Mouse (Mus musculus) midbrain, embryonic 13.5 days (tissue): ENCODE data around the gene Ehbp1. TPM values are rescaled to one million over a fixed set of nuclear protein-coding genes. Genes with fewer than 3 reads are reported as not detected.
A peak's percentile ranks its signal among the peaks of the same experiment; 100 is the strongest.

Experiments
- ATAC-seq: fragments of 200-750 bp; cut with Nextera tagmentation; 2 replicates; pipeline ENCODE4 v1.8.0; 2017; ENCODE audit warnings: mild to moderate bottlenecking, moderate TSS enrichment, moderate library complexity
- H3K27ac ChIP-seq: fragments of 300-500 bp; sonication (generic); 2 replicates; pipeline ENCODE4 v1.5.1; 2015; ENCODE audit warnings: inconsistent platforms, mild to moderate bottlenecking, moderate library complexity
- H3K27me3 ChIP-seq: fragments of 300-500 bp; sonication (generic); 2 replicates; pipeline ENCODE4 v1.6.1; 2015; ENCODE audit warnings: mild to moderate bottlenecking, inconsistent platforms
- H3K36me3 ChIP-seq: fragments of 300-500 bp; sonication (generic); 2 replicates; pipeline ENCODE4 v1.6.1; 2015; ENCODE audit warnings: mild to moderate bottlenecking, inconsistent platforms
- H3K4me1 ChIP-seq: fragments of 300-500 bp; sonication (generic); replicated peaks from 2 replicates; pipeline ENCODE4 v1.6.1; 2015; ENCODE audit warnings: inconsistent platforms
- H3K4me2 ChIP-seq: fragments of 300-500 bp; sonication (generic); replicated peaks from 2 replicates; pipeline ENCODE4 v1.6.1; 2015; ENCODE audit warnings: moderate library complexity, mild to moderate bottlenecking, inconsistent platforms
- H3K4me3 ChIP-seq: fragments of 300-500 bp; sonication (generic); replicated peaks from 2 replicates; pipeline ENCODE4 v1.5.1; 2015; ENCODE audit warnings: mild to moderate bottlenecking, inconsistent platforms
- H3K9ac ChIP-seq: fragments of 300-500 bp; sonication (generic); replicated peaks from 2 replicates; pipeline ENCODE4 v1.6.1; 2015; ENCODE audit warnings: mild to moderate bottlenecking, inconsistent platforms
- H3K9me3 ChIP-seq: fragments of 300-500 bp; sonication (generic); 2 replicates; pipeline ENCODE4 v1.6.1; 2016; ENCODE audit warnings: mild to moderate bottlenecking, inconsistent platforms
- WGBS: fragments of 180-500 bp; shearing (Covaris S2); methylation state at CpG from one replicate; pipeline ENCODE4 v1.1.7; 2015; 5-methylcytosine and 5-hydroxymethylcytosine counted together
- polyA plus RNA-seq: library from polyadenylated mRNA; unstranded; fragments of >200 nt; fragmentation: Nextera tagmentation; extraction: Ambion mirVana; gene quantifications from 2 replicates; pipeline ENCODE4 v1.2.1, GENCODE M21; 2015

Ehbp1 gene
- polyA plus RNA-seq, 1 experiment from 2014 or later = 22.2 TPM

DNA sequence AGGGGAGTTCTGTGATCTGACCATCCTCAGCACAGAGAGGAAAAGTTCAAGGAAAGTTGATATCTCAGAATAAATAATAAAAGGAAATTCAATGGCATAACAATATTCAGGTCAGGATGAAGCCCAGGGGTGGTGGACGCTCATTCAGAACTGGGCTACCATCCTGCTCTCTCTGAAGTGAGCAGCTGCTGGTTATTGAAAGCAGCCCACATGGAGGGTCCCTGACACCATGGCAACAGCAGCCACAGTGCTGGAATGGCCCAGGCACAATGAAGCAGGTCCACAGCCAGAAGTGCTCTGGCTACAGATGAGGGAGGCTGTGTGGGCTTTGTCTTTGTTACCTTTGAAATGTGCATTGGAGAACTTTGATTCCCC is 6.4 kb upstream of the Ehbp1 start:
- peak; percentile 99 for ATAC-seq
- Histone ChIP-seq H3K27ac (peak overlapping the region; percentile 57), H3K9me3 (no peaks in the 10 kb centered on the region)

DNA sequence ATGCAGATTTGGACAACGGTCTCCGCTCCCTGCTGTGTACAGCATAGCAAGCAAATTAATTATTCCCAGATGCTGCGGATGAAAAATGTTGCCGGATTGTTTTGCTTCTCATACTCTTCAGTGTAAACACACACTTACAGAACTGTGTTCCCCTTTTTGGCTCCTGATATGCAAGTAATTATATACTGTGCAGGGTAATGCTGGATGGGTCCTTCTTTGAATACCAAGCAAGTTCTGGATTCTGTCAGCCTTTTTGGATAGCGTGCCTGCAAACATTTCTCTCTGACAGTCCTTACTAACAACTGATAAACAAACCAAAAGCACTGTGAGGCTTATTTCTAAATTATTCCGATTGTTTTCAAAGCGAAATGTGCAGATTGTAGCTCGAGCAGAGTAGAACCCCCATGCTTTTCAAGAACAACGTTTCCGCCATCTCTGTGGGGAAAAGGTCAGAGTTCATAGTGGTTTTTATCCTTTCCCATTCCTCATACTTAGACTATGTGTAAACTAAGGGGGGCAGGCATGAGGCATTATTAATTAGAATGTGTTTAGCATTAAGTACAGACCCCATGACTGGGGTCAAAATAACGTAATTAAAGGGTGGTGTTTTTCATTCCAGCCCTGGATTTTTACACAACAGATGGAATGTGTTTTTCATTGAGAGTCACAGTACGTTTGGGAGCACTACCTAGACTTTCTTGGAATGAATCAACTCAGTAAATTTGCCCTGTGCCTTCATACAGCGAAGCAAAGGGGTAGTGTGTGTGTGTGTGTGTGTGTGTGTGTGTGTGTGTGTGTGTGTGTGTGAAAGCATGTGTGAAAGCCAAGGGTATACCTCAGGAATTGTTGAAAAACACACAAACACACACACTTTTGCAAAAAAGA is 5.8 kb upstream of the Ehbp1 start:
- 20% methylated on average over 13 of the region's 13 CpGs for WGBS
- peaks cover 27% of the 10 kb centered on the region for H3K4me1 ChIP-seq
- H3K36me3 ChIP-seq = no peaks in the 10 kb centered on the region
- peak; percentile 76 for ATAC-seq
- no peaks in the 10 kb centered on the region for H3K9me3 ChIP-seq
- H3K27ac ChIP-seq = peak overlapping the region; percentile 57
- no peak overlapping the region for H3K4me3 ChIP-seq
- H3K9ac ChIP-seq = no peak overlapping the region
- no peaks in the 10 kb centered on the region for H3K27me3 ChIP-seq
- H3K4me2 ChIP-seq = peak overlapping the region; percentile 20; the same call in 1 of the 2 replicates

More for the DNA sequence above, 6.4 kb upstream of the Ehbp1 start:
- 11% methylated on average over 1 of the region's 1 CpGs for WGBS
- H3K4me1 ChIP-seq = peaks cover 27% of the 10 kb centered on the region
- no peak overlapping the region for H3K4me2 ChIP-seq
- H3K9ac ChIP-seq = no peak overlapping the region
- no peaks in the 10 kb centered on the region for H3K27me3 ChIP-seq
- H3K36me3 ChIP-seq = no peaks in the 10 kb centered on the region
- no peak overlapping the region for H3K4me3 ChIP-seq

DNA sequence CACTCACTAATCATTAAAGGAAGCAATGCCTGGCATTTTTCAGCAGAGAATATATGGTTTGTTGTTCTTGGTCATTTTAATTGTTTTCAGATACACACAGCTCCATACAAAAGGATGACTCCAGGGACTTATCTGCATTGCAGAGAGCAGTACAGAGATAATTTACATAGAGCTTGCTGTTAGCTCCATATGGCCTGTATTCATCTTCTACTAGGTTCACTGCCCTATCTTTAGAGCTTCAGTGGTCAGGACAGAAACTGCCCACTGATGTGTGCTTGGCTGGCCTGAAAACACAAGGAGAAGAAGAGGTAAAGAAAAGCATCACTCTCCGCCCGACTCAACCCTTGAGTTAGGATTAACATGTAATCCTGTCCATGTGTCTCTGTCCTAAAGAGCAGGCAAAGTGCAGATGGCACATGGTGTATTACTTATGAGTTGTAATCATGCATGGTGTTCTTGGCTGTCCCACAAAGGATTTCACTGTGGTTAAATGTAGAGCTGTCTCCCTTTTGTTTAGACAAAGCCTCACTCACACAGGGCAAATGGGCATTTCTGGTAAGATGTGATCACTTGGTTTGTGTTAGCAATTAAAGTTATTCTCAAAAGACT is 14.7 kb downstream of the Ehbp1 start:
- peak; percentile 68 for ATAC-seq
- H3K4me1 ChIP-seq = peaks cover 8% of the 10 kb centered on the region
- 21% methylated on average over 2 of the region's 2 CpGs for WGBS
- H3K27me3 ChIP-seq = peaks cover 24% of the 10 kb centered on the region
- no peak overlapping the region for H3K4me2 ChIP-seq
- H3K27ac ChIP-seq = no peak overlapping the region
- no peak overlapping the region for H3K4me3 ChIP-seq
- no peak overlapping the region for H3K9ac ChIP-seq
- no peaks in the 10 kb centered on the region for H3K36me3 ChIP-seq
- no peaks in the 10 kb centered on the region for H3K9me3 ChIP-seq

DNA sequence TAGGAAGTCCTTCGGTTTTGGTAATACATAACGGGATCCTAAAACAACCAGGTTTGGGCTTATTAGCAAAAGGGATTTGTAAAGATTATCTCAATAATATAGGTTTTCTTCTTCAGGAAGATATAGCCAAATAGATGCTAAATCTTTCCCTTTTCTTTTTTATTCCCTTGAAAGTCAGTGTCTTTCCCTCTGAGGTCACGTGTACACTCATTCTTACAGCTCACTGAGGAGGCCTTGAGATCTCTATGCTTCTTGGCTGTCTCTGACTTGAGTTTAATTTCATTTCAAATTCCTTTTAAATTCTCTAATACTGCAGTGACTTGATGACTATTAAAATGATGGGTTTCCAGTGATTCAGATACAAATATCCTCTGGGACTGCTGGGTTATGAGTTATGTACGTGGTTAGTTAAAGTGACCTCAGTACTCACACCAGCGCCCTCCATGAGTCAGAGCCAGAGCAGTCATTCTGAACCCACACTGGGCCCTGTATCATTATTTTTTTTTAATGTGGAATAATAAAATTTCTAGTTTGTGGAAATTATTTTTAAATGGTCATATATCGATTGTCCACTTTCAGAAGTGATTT is 24.2 kb downstream of the Ehbp1 start:
- H3K4me1 ChIP-seq = no peaks in the 10 kb centered on the region
- no peak overlapping the region for H3K4me2 ChIP-seq
- H3K9ac ChIP-seq = no peak overlapping the region
- no peaks in the 10 kb centered on the region for H3K36me3 ChIP-seq
- no peak for ATAC-seq
- H3K27ac ChIP-seq = no peak overlapping the region
- H3K4me3 ChIP-seq = no peak overlapping the region
- WGBS = 87% methylated on average over 6 of the region's 6 CpGs
- H3K9me3 ChIP-seq = no peaks in the 10 kb centered on the region
- H3K27me3 ChIP-seq = no peaks in the 10 kb centered on the region

DNA sequence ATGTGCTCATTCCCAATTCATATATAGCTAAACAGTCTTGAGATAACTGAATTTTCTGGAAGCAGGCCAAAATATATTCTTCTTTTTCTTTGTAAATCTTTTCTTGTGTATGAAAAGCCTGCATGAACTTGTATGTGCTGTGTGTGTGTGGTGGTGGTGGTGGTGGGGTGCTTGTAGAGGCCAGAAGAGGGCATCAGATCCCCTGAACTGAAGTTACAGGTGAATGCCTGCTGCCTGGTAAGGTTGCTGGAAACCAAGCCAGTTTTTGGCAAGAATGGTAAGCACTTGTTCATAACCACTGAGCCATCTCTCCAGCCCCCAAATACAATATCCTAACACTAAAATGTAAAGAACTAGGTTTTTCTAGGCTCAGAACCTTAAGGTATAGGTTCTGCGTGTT is 26.3 kb downstream of the Ehbp1 start:
- Histone ChIP-seq H3K4me1 (no peaks in the 10 kb centered on the region), H3K27me3 (no peaks in the 10 kb centered on the region), H3K9me3 (no peaks in the 10 kb centered on the region), H3K4me3 (no peak overlapping the region), H3K9ac (no peak overlapping the region), H3K27ac (no peak overlapping the region), H3K4me2 (no peak overlapping the region), H3K36me3 (no peaks in the 10 kb centered on the region)
- no peak for ATAC-seq
- 91% methylated on average over 1 of the region's 1 CpGs for WGBS

- Histone ChIP-seq H3K9ac (no peak overlapping the region), H3K4me3 (no peak overlapping the region), H3K27ac (no peak overlapping the region), H3K27me3 (no peaks in the 10 kb centered on the region), H3K4me2 (no peak overlapping the region), H3K36me3 (no peaks in the 10 kb centered on the region), H3K4me1 (no peaks in the 10 kb centered on the region), H3K9me3 (no peaks in the 10 kb centered on the region)
- ATAC-seq = no peak
- WGBS = 69% methylated on average over 6 of the region's 6 CpGs
Measured at GRCm38 (mm10) chr11:22301164-22301563, 40.9 kb downstream of the Ehbp1 start.

DNA sequence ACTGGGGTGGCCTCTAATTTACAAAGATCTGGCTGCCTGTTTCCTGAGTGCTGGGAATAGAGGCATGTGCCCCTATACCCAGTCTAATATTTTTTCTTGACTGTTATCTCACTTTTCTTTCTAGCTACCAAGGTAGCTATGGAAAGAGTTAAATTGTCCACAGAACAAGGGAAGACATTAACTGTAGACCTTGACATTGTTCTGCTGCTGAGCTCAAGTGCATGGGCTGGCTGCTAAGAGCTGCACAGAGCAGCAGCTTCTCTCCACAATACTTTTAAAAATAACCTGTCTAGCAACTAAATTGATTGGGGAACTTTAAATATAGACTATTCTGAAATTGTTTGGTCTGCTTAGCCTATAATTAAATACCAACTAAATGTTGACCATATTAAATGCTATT is 52.9 kb downstream of the Ehbp1 start:
- ATAC-seq = no peak
- Histone ChIP-seq H3K9me3 (no peaks in the 10 kb centered on the region), H3K27me3 (no peaks in the 10 kb centered on the region), H3K27ac (no peak overlapping the region), H3K4me1 (peaks cover 28% of the 10 kb centered on the region), H3K4me2 (no peak overlapping the region), H3K36me3 (no peaks in the 10 kb centered on the region), H3K4me3 (no peak overlapping the region), H3K9ac (no peak overlapping the region)

- peak overlapping the region; percentile 92 for H3K27ac ChIP-seq
- H3K36me3 ChIP-seq = peaks cover 6% of the 10 kb centered on the region; the same call in 1 of the 2 replicates
- peak overlapping the region; percentile 76 for H3K9ac ChIP-seq
- peaks cover 40% of the 10 kb centered on the region for H3K4me1 ChIP-seq
- no peaks in the 10 kb centered on the region for H3K27me3 ChIP-seq
- no peak; the same call in 1 of the 2 replicates for ATAC-seq
- no peaks in the 10 kb centered on the region for H3K9me3 ChIP-seq
- peak overlapping the region; percentile 74 for H3K4me3 ChIP-seq
- WGBS = 2% methylated on average over 6 of the region's 6 CpGs
- peak overlapping the region; percentile 73 for H3K4me2 ChIP-seq
Measured at GRCm38 (mm10) chr11:22287513-22287900, 54.6 kb downstream of the Ehbp1 start.

- H3K4me3 ChIP-seq = peak overlapping the region; percentile 74
- peak; percentile 100 for ATAC-seq
- 1% methylated on average over 38 of the region's 43 CpGs for WGBS
- H3K9me3 ChIP-seq = no peaks in the 10 kb centered on the region
- peaks cover 11% of the 10 kb centered on the region for H3K36me3 ChIP-seq
- peaks cover 40% of the 10 kb centered on the region for H3K4me1 ChIP-seq
- H3K27ac ChIP-seq = peak overlapping the region; percentile 93
- H3K9ac ChIP-seq = peak overlapping the region; percentile 87
- no peaks in the 10 kb centered on the region for H3K27me3 ChIP-seq
- H3K4me2 ChIP-seq = peak overlapping the region; percentile 81
Measured at GRCm38 (mm10) chr11:22286885-22287512, 55.1 kb downstream of the Ehbp1 start.

- peak; percentile 86 for ATAC-seq
- H3K27ac ChIP-seq = peak overlapping the region; percentile 93
- H3K27me3 ChIP-seq = no peaks in the 10 kb centered on the region
- peaks cover 40% of the 10 kb centered on the region for H3K4me1 ChIP-seq
- H3K4me3 ChIP-seq = peak overlapping the region; percentile 74
- H3K9ac ChIP-seq = peak overlapping the region; percentile 87
- 0% methylated on average over 38 of the region's 39 CpGs for WGBS
- H3K9me3 ChIP-seq = no peaks in the 10 kb centered on the region
- H3K36me3 ChIP-seq = peaks cover 16% of the 10 kb centered on the region
- peak overlapping the region; percentile 81 for H3K4me2 ChIP-seq
Measured at GRCm38 (mm10) chr11:22286371-22286872, 55.7 kb downstream of the Ehbp1 start.

GRCm38 (mm10) chr11:22276656-22277055 is 65.4 kb downstream of the Ehbp1 start:
- H3K4me3 ChIP-seq = no peak overlapping the region
- H3K9me3 ChIP-seq = no peaks in the 10 kb centered on the region
- no peak for ATAC-seq
- WGBS = 96% methylated on average over 3 of the region's 3 CpGs
- no peaks in the 10 kb centered on the region for H3K4me1 ChIP-seq
- H3K27ac ChIP-seq = no peak overlapping the region
- H3K4me2 ChIP-seq = no peak overlapping the region
- H3K27me3 ChIP-seq = no peaks in the 10 kb centered on the region
- no peak overlapping the region for H3K9ac ChIP-seq
- H3K36me3 ChIP-seq = peaks cover 33% of the 10 kb centered on the region

- Histone ChIP-seq H3K4me1 (no peaks in the 10 kb centered on the region), H3K36me3 (peaks cover 21% of the 10 kb centered on the region), H3K4me3 (no peak overlapping the region), H3K27me3 (no peaks in the 10 kb centered on the region), H3K4me2 (no peak overlapping the region), H3K27ac (no peak overlapping the region), H3K9ac (no peak overlapping the region), H3K9me3 (no peaks in the 10 kb centered on the region)
- 96% methylated on average over 2 of the region's 2 CpGs for WGBS
- ATAC-seq = no peak
Measured at GRCm38 (mm10) chr11:22274144-22274543, 67.9 kb downstream of the Ehbp1 start.
